Mouse (Mus musculus): Measurements from ENCODE around the gene Abcg4. TPM values are rescaled to one million over a fixed set of nuclear protein-coding genes. Genes with fewer than 3 reads are reported as not detected.

The Abcg4 gene
- total and polyA plus RNA-seq, 2 experiments from 2014 or later = 24.1 to 69.6 TPM

- DNase-seq (ENCODE audit: low spot score) = peak; percentile 98
- peak within 1 kb of the TSS; percentile 87 for H3K9ac ChIP-seq (replicated peaks; ENCODE audit: low read length)
- H3K36me3 ChIP-seq (ENCODE audit: insufficient read depth, low read length) = peaks cover 11% of the 10 kb centered on the region
- H3K27me3 ChIP-seq (ENCODE audit: insufficient read depth, low read length) = no peaks in the 10 kb centered on the region
- peaks cover 18% of the 10 kb centered on the region for H3K4me1 ChIP-seq (ENCODE audit: insufficient read depth, low read length)
- under 1% methylated on average over 65 of the region's 67 CpGs for WGBS
- no peaks in the 10 kb centered on the region for H3K9me3 ChIP-seq (ENCODE audit: low read length)
- peak within 1 kb of the TSS; percentile 68 for H3K27ac ChIP-seq
- no peak for TF ChIP-seq CTCF (IDR thresholded peaks at IDR 0.05; ENCODE audit: low read depth)
- ATAC-seq = peak; percentile 99
- H3K4me2 ChIP-seq (ENCODE audit: low read depth, low read length) = peak within 1 kb of the TSS; percentile 88
- H3K4me3 ChIP-seq (ENCODE audit: low read length) = peak within 1 kb of the TSS; percentile 96
Measured at GRCm38 (mm10) chr9:44319887-44320798, 31.7 kb upstream of the Abcg4 start, which contains the start of gene C2cd2l. Gene C2cd2l (minus strand): TSS chr9:44320285.

- Histone ChIP-seq H3K4me2 (ENCODE audit: low read depth, low read length) (peak overlapping the region; percentile 88), H3K4me3 (ENCODE audit: low read length) (peak overlapping the region; percentile 96), H3K36me3 (ENCODE audit: insufficient read depth, low read length) (peaks cover 18% of the 10 kb centered on the region), H3K9me3 (ENCODE audit: low read length) (no peaks in the 10 kb centered on the region), H3K27me3 (ENCODE audit: insufficient read depth, low read length) (no peaks in the 10 kb centered on the region), H3K4me1 (ENCODE audit: insufficient read depth, low read length) (peaks cover 18% of the 10 kb centered on the region), H3K27ac (peak overlapping the region; percentile 68), H3K9ac (replicated peaks; ENCODE audit: low read length) (peak overlapping the region; percentile 87)
- peak; percentile 20 for DNase-seq (ENCODE audit: low spot score)
- TF ChIP-seq CTCF (IDR thresholded peaks at IDR 0.05; ENCODE audit: low read depth) = no peak
- WGBS = 1% methylated on average over 37 of the region's 37 CpGs
- peak; percentile 5 for ATAC-seq
Measured at GRCm38 (mm10) chr9:44319105-44319886, 30.9 kb upstream of the Abcg4 start.

- no peaks in the 10 kb centered on the region for H3K27me3 ChIP-seq (ENCODE audit: insufficient read depth, low read length)
- DNase-seq (ENCODE audit: low spot score) = no peak
- H3K9me3 ChIP-seq (ENCODE audit: low read length) = no peaks in the 10 kb centered on the region
- peaks cover 18% of the 10 kb centered on the region for H3K36me3 ChIP-seq (ENCODE audit: insufficient read depth, low read length)
- WGBS = 30% methylated on average over 3 of the region's 3 CpGs
- ATAC-seq = no peak
- peak overlapping the region; percentile 96 for H3K4me3 ChIP-seq (ENCODE audit: low read length)
- peak overlapping the region; percentile 88 for H3K4me2 ChIP-seq (ENCODE audit: low read depth, low read length)
- H3K4me1 ChIP-seq (ENCODE audit: insufficient read depth, low read length) = peaks cover 18% of the 10 kb centered on the region
- no peak for TF ChIP-seq CTCF (IDR thresholded peaks at IDR 0.05; ENCODE audit: low read depth)
- H3K27ac ChIP-seq = no peak overlapping the region
- peak overlapping the region; percentile 87 for H3K9ac ChIP-seq (replicated peaks; ENCODE audit: low read length)
Measured at GRCm38 (mm10) chr9:44318826-44319095, 30.3 kb upstream of the Abcg4 start.

- H3K9ac ChIP-seq (replicated peaks; ENCODE audit: low read length) = peak overlapping the region; percentile 87
- H3K9me3 ChIP-seq (ENCODE audit: low read length) = no peaks in the 10 kb centered on the region
- H3K27ac ChIP-seq = no peak overlapping the region
- peak overlapping the region; percentile 88 for H3K4me2 ChIP-seq (ENCODE audit: low read depth, low read length)
- DNase-seq (ENCODE audit: low spot score) (no peak), ATAC-seq (no peak)
- H3K4me3 ChIP-seq (ENCODE audit: low read length) = peak overlapping the region; percentile 96
- WGBS = 50% methylated on average over 5 of the region's 5 CpGs
- peaks cover 18% of the 10 kb centered on the region for H3K4me1 ChIP-seq (ENCODE audit: insufficient read depth, low read length)
- no peak for TF ChIP-seq CTCF (IDR thresholded peaks at IDR 0.05; ENCODE audit: low read depth)
- H3K27me3 ChIP-seq (ENCODE audit: insufficient read depth, low read length) = no peaks in the 10 kb centered on the region
- peaks cover 22% of the 10 kb centered on the region for H3K36me3 ChIP-seq (ENCODE audit: insufficient read depth, low read length)
Measured at GRCm38 (mm10) chr9:44318076-44318825, 29.8 kb upstream of the Abcg4 start.

- TF ChIP-seq CTCF (IDR thresholded peaks at IDR 0.05; ENCODE audit: low read depth) = no peak
- Histone ChIP-seq H3K9ac (replicated peaks; ENCODE audit: low read length) (no peak overlapping the region), H3K9me3 (ENCODE audit: low read length) (no peaks in the 10 kb centered on the region), H3K36me3 (ENCODE audit: insufficient read depth, low read length) (peaks cover 27% of the 10 kb centered on the region), H3K4me1 (ENCODE audit: insufficient read depth, low read length) (peaks cover 18% of the 10 kb centered on the region), H3K27ac (no peak overlapping the region), H3K4me3 (ENCODE audit: low read length) (no peak overlapping the region), H3K4me2 (ENCODE audit: low read depth, low read length) (peak overlapping the region; percentile 88; the same call in 1 of the 2 replicates), H3K27me3 (ENCODE audit: insufficient read depth, low read length) (no peaks in the 10 kb centered on the region)
- no peak for ATAC-seq
- 64% methylated on average over 4 of the region's 4 CpGs for WGBS
- DNase-seq (ENCODE audit: low spot score) = no peak
Measured at GRCm38 (mm10) chr9:44317452-44317851, 29.0 kb upstream of the Abcg4 start.

GRCm38 (mm10) chr9:44314910-44315309 is 26.5 kb upstream of the Abcg4 start:
- H3K4me3 ChIP-seq (ENCODE audit: low read length) = no peak overlapping the region
- 96% methylated on average over 18 of the region's 18 CpGs for WGBS
- TF ChIP-seq CTCF (IDR thresholded peaks at IDR 0.05; ENCODE audit: low read depth) = no peak
- H3K9ac ChIP-seq (replicated peaks; ENCODE audit: low read length) = no peak overlapping the region
- H3K4me1 ChIP-seq (ENCODE audit: insufficient read depth, low read length) = peaks cover 18% of the 10 kb centered on the region
- H3K27me3 ChIP-seq (ENCODE audit: insufficient read depth, low read length) = no peaks in the 10 kb centered on the region
- no peak for DNase-seq (ENCODE audit: low spot score)
- ATAC-seq = no peak
- H3K27ac ChIP-seq = no peak overlapping the region
- H3K9me3 ChIP-seq (ENCODE audit: low read length) = no peaks in the 10 kb centered on the region
- H3K4me2 ChIP-seq (ENCODE audit: low read depth, low read length) = no peak overlapping the region
- peaks cover 29% of the 10 kb centered on the region for H3K36me3 ChIP-seq (ENCODE audit: insufficient read depth, low read length)
